Mouse (Mus musculus) MEL-GATA-1-ER (cell line): ENCODE measurements around the gene Ovgp1.
"Not testable (repeated sequence)": the region's sequence is repeated elsewhere in the genome, so short reads cannot be mapped to it uniquely, and the experiment has no call there.

Experiments
- DNase-seq: peaks from one replicate; pipeline ENCODE4 v3.0.0-alpha.2; 2012; ENCODE audit warnings: low read depth; ENCODE audit errors: extremely low read depth

The Ovgp1 gene

GRCm38 (mm10) chr3:105973411-105973810 is at the start of gene Ovgp1:
TSS of gene Ovgp1 (plus strand) at chr3:105973711.
- DNase-seq = no peak

DNA sequence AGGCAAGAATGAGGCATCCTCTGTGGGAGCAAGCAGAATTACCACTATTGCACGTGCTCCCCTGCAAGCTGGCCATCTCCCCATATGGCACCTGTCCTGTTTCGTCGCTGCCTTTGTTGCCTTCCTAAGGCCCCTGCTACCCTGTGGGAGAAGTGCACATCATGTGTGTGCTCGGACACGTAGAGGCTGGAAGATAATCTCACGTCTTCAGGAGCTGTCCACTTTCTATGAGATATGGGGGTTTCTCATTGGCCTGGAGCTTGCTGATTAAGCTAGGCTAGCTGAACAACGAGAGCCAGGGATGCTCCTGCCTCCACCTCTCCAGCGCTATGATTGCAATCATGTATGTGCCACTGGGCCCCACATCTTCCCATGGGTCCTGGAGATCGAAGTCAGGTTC is 48.9 kb upstream of the Ovgp1 start:
- no peak for DNase-seq

DNA sequence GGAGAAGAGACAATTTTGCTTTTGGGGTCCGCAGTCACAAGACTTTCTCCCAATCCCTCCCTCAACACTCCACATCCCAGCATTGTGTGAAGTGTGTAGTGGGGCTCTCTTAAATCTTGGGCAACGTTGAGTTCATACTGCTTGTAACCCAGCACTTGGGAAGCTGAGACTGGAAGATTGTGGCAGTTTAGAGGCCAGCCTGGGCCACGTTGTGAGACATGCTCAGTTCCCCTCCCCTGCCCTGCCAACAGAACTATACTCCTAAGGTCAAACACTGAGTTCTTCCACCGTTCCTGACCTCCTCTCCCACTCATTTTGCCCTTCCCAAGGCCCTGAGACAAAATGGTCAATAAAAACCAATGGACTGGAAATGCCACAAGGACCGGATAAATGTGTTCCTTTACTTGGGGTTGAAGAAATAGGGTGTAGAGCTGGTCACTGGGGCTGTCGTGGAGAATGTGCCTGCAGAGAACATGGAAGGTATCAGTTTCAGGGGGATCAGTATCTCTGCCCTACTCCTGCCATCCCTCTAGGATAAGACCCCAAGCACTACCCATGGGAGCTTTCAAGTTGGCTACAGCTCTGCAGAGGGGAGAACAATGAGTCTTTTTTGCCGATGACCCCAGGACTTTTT is 45.8 kb upstream of the Ovgp1 start:
- DNase-seq = no peak

DNA sequence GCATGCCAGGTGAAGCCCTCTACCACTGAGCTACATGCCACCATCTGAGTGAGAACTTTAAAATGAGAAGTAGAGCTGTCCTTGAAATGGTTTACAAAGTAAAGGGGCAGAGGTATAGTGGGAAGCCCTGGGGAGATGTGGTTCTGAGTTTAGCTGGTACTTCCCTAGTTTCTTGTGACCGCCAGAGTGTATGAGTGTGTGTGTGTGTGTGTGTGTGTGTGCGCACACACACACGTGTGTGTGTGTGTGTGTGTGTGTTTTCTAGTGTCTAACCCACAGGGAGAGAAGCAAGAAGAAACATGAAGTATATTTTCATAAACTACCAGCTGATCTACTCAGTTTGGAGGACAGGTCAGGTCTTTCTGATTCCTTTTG is 45.3 kb upstream of the Ovgp1 start:
- no peak for DNase-seq

DNA sequence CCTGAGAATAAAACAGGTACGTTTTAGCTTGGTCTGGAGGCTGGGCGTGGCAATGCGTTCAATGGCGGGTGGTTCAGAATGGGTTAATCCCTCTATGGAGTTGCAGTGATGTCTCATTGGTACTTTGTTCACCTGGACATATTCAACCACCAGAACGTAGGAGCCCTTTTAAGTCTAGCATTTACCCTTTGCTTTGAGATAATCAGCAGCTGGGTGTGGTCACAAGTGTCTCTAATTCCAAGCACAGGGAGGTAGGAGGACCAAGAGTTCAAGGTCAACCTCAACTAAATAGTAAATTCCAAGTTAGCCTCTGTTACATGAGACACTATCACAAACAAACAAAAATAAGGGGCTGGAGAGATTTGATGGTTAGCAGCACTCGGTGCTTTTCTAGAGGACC is 44.7 kb upstream of the Ovgp1 start:
- DNase-seq = no peak

DNA sequence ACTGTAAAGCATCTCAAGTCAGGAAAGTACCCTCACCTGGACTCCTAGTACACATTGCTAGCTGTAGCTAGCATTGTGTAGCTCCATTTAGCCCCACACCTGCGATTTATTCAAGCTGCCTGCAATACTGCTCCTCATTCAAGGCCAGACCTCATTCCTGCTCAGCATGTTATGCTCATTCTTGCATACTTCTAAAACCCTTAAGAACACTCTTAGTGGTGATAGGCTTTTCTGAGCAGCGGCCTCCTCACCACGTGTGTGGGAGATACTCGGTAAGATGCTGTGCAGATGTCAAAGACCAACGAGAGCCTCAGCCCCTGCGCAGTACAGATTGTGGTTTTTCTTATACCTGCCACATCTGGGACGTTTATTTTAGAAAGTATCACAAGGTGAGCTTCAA is 43.7 kb upstream of the Ovgp1 start:
- DNase-seq = no peak

GRCm38 (mm10) chr3:105931095-105931494 is 42.4 kb upstream of the Ovgp1 start:
- DNase-seq = peak; percentile 55

GRCm38 (mm10) chr3:105932240-105933071 is 41.1 kb upstream of the Ovgp1 start, which contains the start of gene I830077J02Rik:
TSS of gene I830077J02Rik (minus strand) at chr3:105932664.
- peak; percentile 98 for DNase-seq

DNA sequence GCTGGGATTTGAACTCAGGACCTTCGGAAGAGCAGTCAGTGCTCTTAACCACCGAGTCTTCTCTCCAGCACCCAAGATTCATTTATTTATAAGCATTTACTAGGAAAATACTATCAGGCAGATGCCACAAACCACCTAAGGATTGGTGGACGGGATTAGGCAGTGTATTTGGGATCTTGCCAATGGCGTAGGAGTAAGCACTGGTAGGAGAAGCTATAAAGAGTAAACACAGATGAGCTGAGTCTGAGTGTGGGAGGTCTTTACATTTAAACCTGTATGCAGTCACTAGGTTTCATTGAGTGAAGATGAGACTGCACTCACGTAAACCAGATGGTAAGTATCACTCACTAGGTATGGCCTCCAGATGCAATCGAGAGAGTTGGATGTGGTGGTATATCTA is 39.6 kb upstream of the Ovgp1 start:
- DNase-seq = no peak

- no peak for DNase-seq
Measured at GRCm38 (mm10) chr3:105935033-105935432, 38.5 kb upstream of the Ovgp1 start.

DNA sequence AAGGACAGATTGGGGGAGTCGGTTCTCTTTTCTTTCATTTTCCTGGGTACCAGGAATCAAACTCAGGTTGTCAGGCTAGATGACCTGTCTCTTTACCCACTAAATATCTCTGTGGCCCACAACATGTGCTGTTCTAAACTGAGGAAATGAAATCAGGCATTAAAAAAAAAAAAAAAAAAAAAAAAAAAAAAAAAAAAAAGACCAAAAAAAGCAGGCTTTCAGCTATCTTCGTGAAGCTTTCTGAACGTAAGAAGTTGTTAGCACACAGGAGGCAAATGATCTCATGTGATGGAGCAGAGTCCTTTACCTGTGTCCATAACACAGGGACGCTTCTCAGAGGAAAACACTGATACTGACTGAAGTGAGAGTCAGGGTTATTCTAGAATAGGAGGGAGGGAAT is 37.4 kb upstream of the Ovgp1 start:
- DNase-seq = no peak

- DNase-seq = no peak
Measured at GRCm38 (mm10) chr3:105951348-105951747, 22.2 kb upstream of the Ovgp1 start.

DNA sequence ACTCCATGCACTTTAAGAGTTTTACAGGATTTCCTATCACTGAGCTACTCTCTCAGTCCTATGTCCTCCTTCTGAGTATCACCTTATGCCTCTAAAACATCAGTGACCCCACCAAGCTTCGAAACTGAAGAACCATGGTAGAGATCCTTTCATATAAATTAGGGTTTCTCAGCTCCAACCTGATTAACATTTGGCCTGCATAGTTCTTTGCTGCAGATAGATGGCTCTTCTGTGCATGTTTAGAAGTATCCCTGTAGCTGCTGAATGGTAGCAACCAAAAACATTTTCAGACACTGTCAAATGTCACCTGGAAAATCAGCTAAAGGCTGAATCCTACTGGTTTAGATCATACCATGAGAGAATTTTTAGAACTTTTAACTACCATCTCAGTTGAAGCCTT is 16.3 kb upstream of the Ovgp1 start:
- no peak for DNase-seq

DNA sequence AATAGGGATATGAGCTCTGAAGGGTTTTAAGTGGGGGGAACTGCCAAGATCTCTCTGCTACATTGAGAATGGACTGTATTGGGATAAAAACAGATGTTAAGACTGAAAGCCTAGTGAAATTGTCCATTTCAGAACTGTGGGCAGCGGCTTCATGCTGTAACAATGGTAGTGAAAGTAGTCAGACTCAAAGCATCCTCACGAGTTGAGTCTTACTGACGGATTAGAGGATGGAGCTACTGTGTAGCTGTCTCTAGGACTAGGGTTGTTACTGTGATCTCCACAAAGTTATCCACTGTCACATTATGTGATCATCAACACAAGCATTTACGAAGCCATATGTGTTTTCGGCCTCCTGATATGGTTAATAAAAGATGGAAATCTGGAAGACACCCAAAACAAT is 15.3 kb upstream of the Ovgp1 start:
- no peak for DNase-seq

- DNase-seq = peak; percentile 99
Measured at GRCm38 (mm10) chr3:105958974-105959580, 14.4 kb upstream of the Ovgp1 start, which contains the start of gene Wdr77. TSS of gene Wdr77 (plus strand) at chr3:105959369.

DNA sequence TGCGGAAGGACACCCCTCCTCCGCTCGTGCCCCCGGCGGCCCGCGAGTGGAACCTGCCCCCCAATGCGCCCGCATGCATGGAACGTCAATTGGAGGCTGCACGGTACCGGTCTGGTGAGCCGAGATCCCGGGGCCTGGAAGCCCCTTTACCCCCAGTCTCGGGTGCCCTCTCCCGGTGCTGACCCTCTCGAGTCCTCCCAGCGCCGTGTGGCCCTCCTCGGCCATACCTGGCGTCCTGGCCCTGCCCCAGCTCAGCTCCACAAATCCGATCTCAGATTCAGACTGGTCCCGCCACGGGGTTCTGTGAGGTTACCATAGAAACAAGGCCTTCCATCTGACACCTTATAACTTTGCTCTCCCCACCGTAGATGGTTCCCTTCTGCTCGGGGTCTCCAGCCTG is 13.9 kb upstream of the Ovgp1 start:
- DNase-seq = peak; percentile 35

DNA sequence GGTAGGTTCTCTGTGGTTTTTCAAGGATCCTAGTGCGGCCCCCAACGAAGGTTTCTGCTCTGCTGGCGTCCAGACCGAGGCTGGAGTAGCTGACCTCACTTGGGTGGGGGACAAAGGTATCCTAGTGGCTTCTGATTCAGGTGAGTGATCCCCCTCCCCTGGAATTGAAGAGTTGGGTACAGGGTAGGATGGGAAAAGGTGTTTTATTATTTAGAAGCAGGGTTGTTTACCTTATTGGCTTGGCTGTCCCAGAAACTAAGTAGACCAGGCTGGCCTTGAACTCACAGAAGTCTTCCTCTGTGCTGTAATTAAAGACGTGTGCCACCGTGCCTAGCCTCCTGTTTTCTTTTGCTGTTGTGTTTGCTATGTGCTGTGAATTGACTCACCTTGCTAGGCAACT is 13.5 kb upstream of the Ovgp1 start, which contains the start of gene Atp5f1:
TSS of gene Atp5f1 (minus strand) at position 101 of the 400 bp plus-strand sequence.
- DNase-seq = no peak

- peak; percentile 32 for DNase-seq
Measured at GRCm38 (mm10) chr3:105960700-105961099, 12.8 kb upstream of the Ovgp1 start.

DNA sequence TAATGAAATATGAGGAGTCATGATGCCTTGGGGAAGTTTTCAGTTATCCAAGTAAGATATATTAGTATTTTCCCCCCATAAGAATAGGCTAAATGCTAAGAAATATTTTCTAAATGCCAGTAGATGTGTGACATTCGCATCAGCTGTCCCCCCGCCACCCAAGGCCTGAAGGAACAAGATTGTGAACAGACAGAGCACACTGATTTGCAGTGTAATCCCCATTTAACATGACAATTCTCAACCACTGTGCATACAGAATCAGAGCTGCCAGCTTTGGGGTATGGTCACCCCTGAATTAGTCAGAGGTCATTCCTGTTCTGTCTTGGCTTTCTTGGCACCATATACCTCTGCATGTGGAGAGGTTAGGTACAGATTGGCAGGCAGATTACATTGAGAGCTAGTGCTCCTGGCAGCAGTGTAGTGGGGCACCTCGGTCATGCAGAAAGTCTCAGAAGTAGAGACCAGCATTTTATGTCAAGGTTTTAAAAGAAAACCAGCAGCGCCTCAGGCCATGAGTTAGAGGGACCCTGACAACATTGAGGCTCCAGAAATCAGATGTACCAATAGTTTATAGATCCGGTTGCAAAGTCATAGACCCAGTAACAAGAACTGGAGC is 1.6 kb upstream of the Ovgp1 start:
- DNase-seq = no peak

- no peak for DNase-seq
Measured at GRCm38 (mm10) chr3:105974174-105974573, 663 bp downstream of the Ovgp1 start.

- not testable (repeated sequence) for DNase-seq
Measured at GRCm38 (mm10) chr3:105989611-105990010, 16.1 kb downstream of the Ovgp1 start.
